Mouse (Mus musculus) kidney, adult 2 months (tissue): Measurements from ENCODE around the gene Ccdc126. TPM values are rescaled to one million over a fixed set of nuclear protein-coding genes. Genes with fewer than 3 reads are reported as not detected.

ENCODE experiments used
- DNase-seq: peaks from one replicate; pipeline ENCODE4 v3.0.0; 2021
- H3K27ac ChIP-seq: fragments of 200-500 bp; 2 replicates; pipeline ENCODE4 v1.5.1; 2012; ENCODE audit warnings: low read depth, low read length, control low read depth, inconsistent platforms; ENCODE audit not compliant: insufficient read depth
- H3K27me3 ChIP-seq: fragments of 200-500 bp; replicated peaks from 2 replicates; pipeline ENCODE4 v1.6.1; 2012; ENCODE audit warnings: mild to moderate bottlenecking, moderate library complexity, low read length, inconsistent platforms; ENCODE audit not compliant: control insufficient read depth, insufficient read depth
- H3K36me3 ChIP-seq: fragments of 200-500 bp; 2 replicates; pipeline ENCODE4 v1.6.1; 2012; ENCODE audit warnings: mild to moderate bottlenecking, moderate library complexity, low read length, inconsistent platforms; ENCODE audit not compliant: control insufficient read depth, insufficient read depth
- H3K4me1 ChIP-seq: fragments of 200-500 bp; 2 replicates; pipeline ENCODE4 v1.6.1; 2011; ENCODE audit warnings: low read length; ENCODE audit not compliant: control insufficient read depth, insufficient read depth
- H3K4me3 ChIP-seq: fragments of 200-500 bp; 2 replicates; pipeline ENCODE4 v1.5.1; 2011; ENCODE audit warnings: mild to moderate bottlenecking, low read depth, low read length, control low read depth; ENCODE audit not compliant: insufficient read depth
- CTCF ChIP-seq: fragments of 200-500 bp; conservative IDR thresholded peaks from 2 replicates; pipeline ENCODE4 v1.5.1; 2011; ENCODE audit warnings: low read depth, mild to moderate bottlenecking, control low read depth, low read length, moderate library complexity, mixed read lengths; ENCODE audit not compliant: insufficient read depth, insufficient read length
- POLR2A ChIP-seq: fragments of 200-500 bp; IDR thresholded peaks from one replicate; pipeline ENCODE4 v1.6.1; 2011; ENCODE audit warnings: low read depth, low read length, control low read depth
- WGBS: fragments of 180-500 bp; shearing (Covaris S2); methylation state at CpG from one replicate; pipeline ENCODE4 v1.1.7; 2018; 5-methylcytosine and 5-hydroxymethylcytosine counted together
- polyA plus RNA-seq: library from polyadenylated mRNA; depleted of rRNA; stranded (reverse); fragments of >200 nt; gene quantifications from 2 replicates; pipeline ENCODE4 v1.2.3, GENCODE M21; 2012

The Ccdc126 gene
- polyA plus RNA-seq, 1 experiment = 4.5 TPM

DNA sequence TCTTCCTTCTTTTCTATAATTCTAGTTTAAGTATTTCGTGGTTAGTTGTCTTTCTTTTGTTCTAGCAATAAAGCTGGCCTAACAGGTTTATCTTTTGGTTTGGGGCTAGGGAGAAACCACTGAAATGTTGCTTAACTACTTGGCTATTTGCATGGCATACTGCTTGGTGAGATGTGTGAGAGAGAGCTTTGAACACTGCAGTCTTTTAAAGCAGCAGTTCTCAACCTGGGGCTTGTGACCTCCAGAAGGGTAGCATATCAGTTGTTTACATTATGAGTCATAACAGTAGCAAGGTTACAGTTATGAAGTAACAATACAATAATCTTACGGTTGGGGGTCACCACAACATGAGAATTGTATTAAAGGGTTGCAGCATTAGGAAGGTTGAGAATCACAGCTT is 3.9 kb downstream of the Ccdc126 start:
- Histone ChIP-seq H3K4me1 (peaks cover 4% of the 10 kb centered on the region; the same call in 1 of the 2 replicates), H3K27me3 (no peaks in the 10 kb centered on the region), H3K4me3 (no peak overlapping the region), H3K36me3 (no peaks in the 10 kb centered on the region), H3K27ac (no peak overlapping the region)
- no peak for DNase-seq
- TF ChIP-seq CTCF = no peak
- no peak for TF ChIP-seq POLR2A
- 61% methylated on average over 2 of the region's 2 CpGs for WGBS

DNA sequence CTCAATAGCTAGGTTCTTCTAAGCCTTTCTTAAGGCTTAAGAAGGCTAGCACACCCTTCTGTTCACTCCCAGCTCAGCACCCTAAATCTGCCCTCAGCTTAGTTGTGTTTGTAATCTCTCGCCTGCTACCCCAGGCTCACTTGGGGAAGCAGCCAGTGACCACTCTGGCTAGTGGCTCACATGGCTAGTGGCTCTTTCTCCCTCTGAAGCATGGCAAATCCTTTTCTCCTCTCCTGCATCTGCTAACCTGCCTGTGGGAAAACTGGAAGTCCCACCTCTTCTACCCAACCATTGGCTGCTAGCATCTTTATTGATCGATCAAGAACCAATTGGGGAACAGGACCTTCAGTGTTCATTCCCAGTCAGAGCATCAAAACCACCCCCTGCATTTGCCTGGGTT is 5.5 kb downstream of the Ccdc126 start:
- Histone ChIP-seq H3K27ac (no peak overlapping the region), H3K27me3 (no peaks in the 10 kb centered on the region), H3K4me1 (peaks cover 4% of the 10 kb centered on the region; the same call in 1 of the 2 replicates), H3K36me3 (no peaks in the 10 kb centered on the region), H3K4me3 (no peak overlapping the region)
- DNase-seq = no peak
- TF ChIP-seq CTCF (no peak), POLR2A (no peak)
- 81% methylated on average over 2 of the region's 2 CpGs for WGBS

DNA sequence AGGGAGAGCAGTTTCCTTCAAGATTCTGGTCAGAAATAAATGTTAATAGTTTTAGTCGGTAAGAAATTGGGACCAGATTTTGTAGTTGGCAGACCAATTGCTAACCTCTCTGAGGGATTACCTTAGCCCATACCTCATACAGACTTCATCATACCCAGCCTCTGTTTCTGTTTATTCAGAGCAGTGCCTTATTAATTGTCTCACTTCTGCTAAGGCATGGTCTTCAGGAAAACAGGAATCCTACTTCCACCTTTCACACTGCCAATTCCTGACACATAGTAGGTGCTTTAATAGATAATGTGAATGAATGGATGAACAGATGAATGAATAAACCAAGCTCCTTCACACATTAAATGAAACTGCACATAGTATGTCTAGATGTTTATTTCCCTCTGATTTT is 6.2 kb downstream of the Ccdc126 start:
- Histone ChIP-seq H3K4me1 (no peaks in the 10 kb centered on the region), H3K36me3 (no peaks in the 10 kb centered on the region), H3K27ac (no peak overlapping the region), H3K27me3 (no peaks in the 10 kb centered on the region), H3K4me3 (no peak overlapping the region)
- no peak for TF ChIP-seq CTCF
- no peak for TF ChIP-seq POLR2A
- 70% methylated on average over 1 of the region's 1 CpGs for WGBS
- no peak for DNase-seq

DNA sequence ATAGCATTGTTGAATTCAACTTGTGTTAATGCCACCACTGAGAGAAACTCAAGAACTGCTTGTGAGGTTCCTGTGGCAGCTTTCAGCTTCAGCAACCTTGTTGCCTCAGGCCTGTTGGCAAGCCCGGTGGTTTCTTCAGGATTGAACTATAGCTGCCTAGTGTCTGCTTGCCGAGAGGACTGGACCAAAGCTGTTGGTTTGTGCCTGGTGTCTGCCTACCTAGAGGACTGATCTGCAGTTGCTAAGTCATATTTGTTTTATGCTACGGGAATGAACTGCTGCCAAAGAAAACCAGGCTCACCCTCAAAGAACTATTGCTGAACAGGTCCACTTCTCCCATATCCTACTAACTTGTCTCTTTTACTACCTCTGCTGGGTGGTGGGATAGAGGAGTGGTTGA is 7.8 kb downstream of the Ccdc126 start:
- Histone ChIP-seq H3K27me3 (no peaks in the 10 kb centered on the region), H3K4me3 (no peak overlapping the region), H3K27ac (no peak overlapping the region), H3K36me3 (no peaks in the 10 kb centered on the region), H3K4me1 (no peaks in the 10 kb centered on the region)
- TF ChIP-seq CTCF (no peak), POLR2A (no peak)
- DNase-seq = peak; percentile 14
- WGBS = 57% methylated on average over 3 of the region's 3 CpGs

DNA sequence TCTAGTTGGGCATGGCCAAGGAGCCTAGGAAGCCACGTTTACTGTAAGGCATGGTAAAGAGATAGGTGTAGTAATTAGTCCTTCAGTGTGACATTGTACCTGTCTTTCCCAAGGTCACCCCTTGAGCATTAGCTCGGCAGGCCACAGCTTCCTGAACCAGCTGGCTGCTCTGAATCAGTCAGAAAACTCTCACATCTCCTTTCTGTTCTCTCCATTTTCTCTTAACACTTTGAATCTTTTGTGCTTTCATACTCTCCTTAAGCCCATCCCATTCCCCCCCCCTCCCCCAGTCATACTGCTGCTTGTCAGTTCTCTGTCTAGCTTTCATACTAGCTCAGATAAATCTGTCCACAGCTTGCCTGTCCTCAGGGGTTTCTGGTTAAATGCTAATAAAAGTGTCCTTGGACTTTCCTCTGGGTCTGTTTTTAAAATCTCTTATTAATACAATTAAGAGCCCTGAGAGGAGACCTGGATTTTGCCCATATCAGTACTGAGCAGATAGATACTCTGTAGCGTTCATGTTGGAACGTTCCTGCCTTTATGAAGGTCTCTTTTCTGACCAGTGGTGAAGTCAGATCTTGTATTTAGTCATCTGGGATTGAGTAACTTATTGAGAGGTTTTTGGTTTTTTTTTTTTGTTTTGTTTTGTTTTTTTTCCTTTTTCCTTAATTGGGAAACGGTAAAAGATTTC is 12.4 kb downstream of the Ccdc126 start:
- Histone ChIP-seq H3K4me1 (no peaks in the 10 kb centered on the region), H3K4me3 (no peak overlapping the region), H3K36me3 (no peaks in the 10 kb centered on the region), H3K27me3 (no peaks in the 10 kb centered on the region), H3K27ac (peak overlapping the region; percentile 14; the same call in 1 of the 2 replicates)
- WGBS = 63% methylated on average over 5 of the region's 5 CpGs
- TF ChIP-seq POLR2A (no peak), CTCF (no peak)
- DNase-seq = no peak

DNA sequence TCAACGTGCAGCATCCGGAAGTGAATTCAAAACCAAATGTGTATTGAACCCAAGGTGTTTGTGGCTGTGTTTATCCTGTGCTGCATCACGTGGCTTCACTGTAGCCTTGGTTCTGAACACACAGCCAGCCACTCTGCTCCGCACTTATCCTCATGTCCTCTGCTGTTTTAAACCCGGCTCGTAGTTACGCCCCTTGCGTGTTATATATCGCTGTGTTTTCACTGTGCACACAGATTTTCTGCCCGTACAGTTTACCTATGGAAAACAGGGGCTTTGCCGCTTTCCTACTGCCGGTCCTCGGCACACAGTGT is 12.9 kb downstream of the Ccdc126 start:
- Histone ChIP-seq H3K4me3 (no peak overlapping the region), H3K27me3 (no peaks in the 10 kb centered on the region), H3K4me1 (no peaks in the 10 kb centered on the region), H3K36me3 (no peaks in the 10 kb centered on the region), H3K27ac (no peak overlapping the region)
- no peak for DNase-seq
- 73% methylated on average over 13 of the region's 13 CpGs for WGBS
- no peak for TF ChIP-seq CTCF
- TF ChIP-seq POLR2A = no peak

DNA sequence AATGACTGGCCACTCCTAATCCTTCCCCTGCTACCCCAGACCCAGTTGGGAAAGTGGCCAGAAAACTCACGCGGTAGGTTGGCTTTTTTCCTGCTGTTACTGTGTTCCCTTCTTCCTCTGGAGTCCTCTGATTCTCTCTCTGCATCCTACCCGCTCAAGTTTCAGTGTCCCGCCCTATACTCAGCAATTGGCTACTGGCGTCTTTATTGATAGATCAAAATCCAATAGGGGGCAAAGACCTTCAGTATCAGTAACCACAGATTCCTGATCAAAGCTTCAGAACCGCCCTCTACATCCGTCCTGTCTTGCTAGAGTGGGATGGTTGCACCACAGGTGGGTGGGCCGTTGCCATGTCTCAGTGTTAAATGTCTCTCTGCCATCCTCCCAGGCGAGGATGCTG is 19.5 kb downstream of the Ccdc126 start:
- Histone ChIP-seq H3K27ac (no peak overlapping the region), H3K4me3 (no peak overlapping the region), H3K36me3 (no peaks in the 10 kb centered on the region), H3K4me1 (no peaks in the 10 kb centered on the region), H3K27me3 (no peaks in the 10 kb centered on the region)
- 67% methylated on average over 9 of the region's 9 CpGs for WGBS
- DNase-seq = no peak
- TF ChIP-seq CTCF (no peak), POLR2A (no peak)
